Mouse (Mus musculus) embryonic facial prominence, embryonic 14.5 days (tissue): ENCODE measurements at regions not wholly inside any gene's neighbourhood (a gene's known extent, or its start where the extent isn't known, plus 50 kb on each side); places are given as distances from the start of the nearest gene placed in this dataset.
A peak's percentile ranks its signal among the peaks of the same experiment; 100 is the strongest.

Experiments
- ATAC-seq: fragments of 200-750 bp; cut with Nextera tagmentation; 2 replicates; pipeline ENCODE4 v1.8.0; 2017; ENCODE audit warnings: low read depth, moderate number of reproducible peaks, moderate TSS enrichment
- DNase-seq: peaks from one replicate; pipeline ENCODE4 v3.0.0-alpha.2; 2015; ENCODE audit warnings: low spot score
- H3K27ac ChIP-seq: fragments of 300-500 bp; sonication (generic); replicated peaks from 2 replicates; pipeline ENCODE4 v1.5.1; 2014; ENCODE audit warnings: low read depth, mild to moderate bottlenecking, low read length, moderate library complexity
- H3K27me3 ChIP-seq: fragments of 300-500 bp; sonication (generic); replicated peaks from 2 replicates; pipeline ENCODE4 v1.6.1; 2014; ENCODE audit warnings: low read length; ENCODE audit not compliant: control insufficient read depth, insufficient read depth
- H3K36me3 ChIP-seq: fragments of 300-500 bp; sonication (generic); 2 replicates; pipeline ENCODE4 v1.6.1; 2014; ENCODE audit warnings: low read length, mixed read lengths; ENCODE audit not compliant: control insufficient read depth, insufficient read depth
- H3K4me1 ChIP-seq: fragments of 300-500 bp; sonication (generic); 2 replicates; pipeline ENCODE4 v1.6.1; 2014; ENCODE audit warnings: antibody characterized with exemption, low read length; ENCODE audit not compliant: control insufficient read depth, insufficient read depth
- H3K4me2 ChIP-seq: fragments of 300-500 bp; sonication (generic); 2 replicates; pipeline ENCODE4 v1.6.1; 2014; ENCODE audit warnings: low read depth, mild to moderate bottlenecking, low read length, moderate library complexity, mixed read lengths
- H3K4me3 ChIP-seq: fragments of 300-500 bp; sonication (generic); 2 replicates; pipeline ENCODE4 v1.5.1; 2014; ENCODE audit warnings: low read depth, mild to moderate bottlenecking, low read length
- H3K9ac ChIP-seq: fragments of 300-500 bp; sonication (generic); 2 replicates; pipeline ENCODE4 v1.6.1; 2014; ENCODE audit warnings: low read depth, mild to moderate bottlenecking, low read length, moderate library complexity, mixed read lengths
- H3K9me3 ChIP-seq: fragments of 300-500 bp; sonication (generic); 2 replicates; pipeline ENCODE4 v1.6.1; 2016; ENCODE audit warnings: low read length; ENCODE audit not compliant: control insufficient read depth
- WGBS: fragments of 180-500 bp; shearing (Covaris S2); extraction: QIAGEN DNeasy Blood & Tissue Kit; methylation state at CpG from one replicate; pipeline ENCODE4 v1.1.7; 2014; 5-methylcytosine and 5-hydroxymethylcytosine counted together

- peak; percentile 65; the same call in 1 of the 2 replicates for ATAC-seq
- Histone ChIP-seq H3K36me3 (no peaks in the 10 kb centered on the region), H3K4me2 (peak overlapping the region; percentile 31; the same call in 1 of the 2 replicates), H3K27ac (peak overlapping the region; percentile 58), H3K9me3 (0 out of 2 replicates have a peak, but pooled peaks cover 5% of the 10 kb centered on the region), H3K4me3 (no peak overlapping the region), H3K4me1 (peaks cover 16% of the 10 kb centered on the region), H3K9ac (no peak overlapping the region), H3K27me3 (no peaks in the 10 kb centered on the region)
- peak; percentile 89 for DNase-seq
- WGBS = 28% methylated on average over 16 of the region's 16 CpGs
Observed at GRCm38 (mm10) chr8:23314275-23315123, 903.3 kb downstream of the Mrps31 start.

DNA sequence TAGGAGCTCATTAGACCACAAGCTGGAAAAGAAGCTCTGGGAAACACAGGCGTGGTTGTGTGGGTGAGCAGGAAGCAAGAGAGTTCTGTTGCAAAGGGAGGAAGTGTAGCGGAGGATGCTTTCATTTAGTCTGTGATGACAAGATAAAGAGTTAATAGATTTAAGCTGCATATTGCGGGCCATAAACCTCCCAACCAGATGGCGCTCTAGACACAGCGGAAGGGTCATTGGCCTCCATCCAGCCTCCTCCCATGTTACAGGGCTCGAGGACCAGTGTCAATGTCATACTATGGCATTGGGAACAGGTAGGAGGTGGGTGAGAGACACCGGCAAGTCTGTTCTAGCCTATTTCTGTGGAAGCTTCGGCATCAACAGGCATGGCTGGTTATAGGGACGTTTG is 908.4 kb downstream of the Mrps31 start:
- Histone ChIP-seq H3K4me2 (no peak overlapping the region), H3K36me3 (no peaks in the 10 kb centered on the region), H3K4me3 (no peak overlapping the region), H3K4me1 (peaks cover 9% of the 10 kb centered on the region; the same call in 1 of the 2 replicates), H3K9ac (no peak overlapping the region), H3K27me3 (no peaks in the 10 kb centered on the region), H3K9me3 (no peaks in the 10 kb centered on the region), H3K27ac (no peak overlapping the region)
- DNase-seq (peak; percentile 32), ATAC-seq (no peak)
- 50% methylated on average over 9 of the region's 9 CpGs for WGBS

GRCm38 (mm10) chr8:23321166-23321565 is 910.0 kb downstream of the Mrps31 start:
- Histone ChIP-seq H3K4me2 (no peak overlapping the region), H3K27ac (peak overlapping the region; percentile 17; the same call in 1 of the 2 replicates), H3K36me3 (no peaks in the 10 kb centered on the region), H3K27me3 (no peaks in the 10 kb centered on the region), H3K9me3 (no peaks in the 10 kb centered on the region), H3K9ac (no peak overlapping the region), H3K4me1 (0 out of 2 replicates have a peak, but pooled peaks cover 3% of the 10 kb centered on the region), H3K4me3 (no peak overlapping the region)
- ATAC-seq (0 out of 2 replicates have a peak, but pooled peaks have one; percentile 18), DNase-seq (peak; percentile 67)
- 37% methylated on average over 5 of the region's 5 CpGs for WGBS

GRCm38 (mm10) chr8:23327283-23327682 is 916.1 kb downstream of the Mrps31 start:
- H3K4me3 ChIP-seq = no peak overlapping the region
- H3K9ac ChIP-seq = no peak overlapping the region
- DNase-seq (no peak), ATAC-seq (no peak)
- WGBS = 81% methylated on average over 4 of the region's 4 CpGs
- H3K27ac ChIP-seq = no peak overlapping the region
- H3K36me3 ChIP-seq = no peaks in the 10 kb centered on the region
- H3K4me1 ChIP-seq = no peaks in the 10 kb centered on the region
- no peaks in the 10 kb centered on the region for H3K9me3 ChIP-seq
- H3K27me3 ChIP-seq = no peaks in the 10 kb centered on the region
- H3K4me2 ChIP-seq = no peak overlapping the region

DNA sequence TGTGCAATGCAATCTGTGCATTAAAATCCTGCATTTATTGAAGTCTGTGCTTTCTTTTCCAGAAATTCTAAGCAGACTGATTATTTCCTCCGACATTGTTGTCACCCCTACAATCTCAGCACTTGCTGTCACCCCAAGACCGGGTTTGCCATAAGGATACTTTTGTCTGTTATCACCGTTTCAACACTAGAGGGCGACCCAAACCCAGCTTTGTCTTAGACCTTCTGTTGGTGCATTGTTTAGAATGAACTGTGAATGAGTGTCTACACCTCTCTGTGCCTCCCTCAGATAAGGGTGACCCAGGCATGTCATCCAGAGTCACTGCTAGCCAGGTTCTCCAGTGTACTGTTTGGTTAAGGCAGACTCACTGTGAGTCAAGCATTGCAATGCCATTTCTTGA is 933.0 kb downstream of the Mrps31 start:
- H3K36me3 ChIP-seq = no peaks in the 10 kb centered on the region
- WGBS = 31% methylated on average over 4 of the region's 4 CpGs
- ATAC-seq (no peak), DNase-seq (peak; percentile 45)
- no peak overlapping the region for H3K27ac ChIP-seq
- no peak overlapping the region for H3K9ac ChIP-seq
- no peak overlapping the region for H3K4me2 ChIP-seq
- H3K4me1 ChIP-seq = no peaks in the 10 kb centered on the region
- no peak overlapping the region for H3K4me3 ChIP-seq
- H3K27me3 ChIP-seq = no peaks in the 10 kb centered on the region
- peaks cover 6% of the 10 kb centered on the region for H3K9me3 ChIP-seq

GRCm38 (mm10) chr8:23351367-23351930 is 940.3 kb downstream of the Mrps31 start:
- no peaks in the 10 kb centered on the region for H3K9me3 ChIP-seq
- 88% methylated on average over 15 of the region's 15 CpGs for WGBS
- H3K36me3 ChIP-seq = no peaks in the 10 kb centered on the region
- no peak overlapping the region for H3K4me3 ChIP-seq
- H3K4me1 ChIP-seq = no peaks in the 10 kb centered on the region
- no peaks in the 10 kb centered on the region for H3K27me3 ChIP-seq
- no peak overlapping the region for H3K9ac ChIP-seq
- ATAC-seq (no peak), DNase-seq (no peak)
- no peak overlapping the region for H3K27ac ChIP-seq
- H3K4me2 ChIP-seq = no peak overlapping the region

- Histone ChIP-seq H3K4me1 (no peaks in the 10 kb centered on the region), H3K36me3 (no peaks in the 10 kb centered on the region), H3K27me3 (no peaks in the 10 kb centered on the region), H3K4me2 (no peak overlapping the region), H3K9ac (no peak overlapping the region), H3K4me3 (no peak overlapping the region), H3K9me3 (no peaks in the 10 kb centered on the region), H3K27ac (no peak overlapping the region)
- ATAC-seq = no peak
- 48% methylated on average over 6 of the region's 6 CpGs for WGBS
- DNase-seq = no peak
Observed at GRCm38 (mm10) chr8:23352259-23353106, 941.3 kb downstream of the Mrps31 start.

DNA sequence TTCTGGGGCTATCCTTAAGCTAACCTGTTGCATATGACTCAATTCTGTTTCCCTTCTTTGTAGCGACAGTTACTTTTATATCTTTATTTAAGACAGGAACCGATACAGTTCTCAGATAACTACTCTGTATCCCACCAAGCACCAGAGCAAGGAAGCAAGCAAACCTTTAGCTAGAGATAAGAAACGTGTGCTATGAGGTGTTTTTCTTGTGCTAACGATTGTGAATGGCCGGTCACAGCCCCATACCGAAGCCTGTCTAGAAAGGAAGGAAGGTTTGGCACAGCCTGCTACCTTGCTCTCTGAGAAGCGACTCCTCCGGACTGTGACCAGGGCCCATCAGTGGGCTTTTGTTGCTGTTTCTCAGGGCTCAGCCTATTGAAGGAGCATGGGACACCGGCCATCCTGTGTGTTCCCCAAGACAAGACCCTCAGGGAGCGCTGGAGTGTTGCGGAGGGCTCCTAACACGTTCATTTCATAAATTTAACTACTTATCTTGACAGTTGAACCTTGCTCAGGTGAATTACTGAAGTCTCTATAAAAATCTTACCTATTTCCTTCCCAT is 949.0 kb downstream of the Mrps31 start:
- H3K27ac ChIP-seq = no peak overlapping the region
- peaks cover 17% of the 10 kb centered on the region; the same call in 1 of the 2 replicates for H3K9me3 ChIP-seq
- no peaks in the 10 kb centered on the region for H3K4me1 ChIP-seq
- DNase-seq = no peak
- no peaks in the 10 kb centered on the region for H3K27me3 ChIP-seq
- H3K4me2 ChIP-seq = no peak overlapping the region
- no peak for ATAC-seq
- WGBS = 55% methylated on average over 12 of the region's 12 CpGs
- H3K4me3 ChIP-seq = no peak overlapping the region
- H3K9ac ChIP-seq = no peak overlapping the region
- no peaks in the 10 kb centered on the region for H3K36me3 ChIP-seq
